Mouse (Mus musculus): ENCODE results near the gene Wdr26.

The Wdr26 gene

DNA sequence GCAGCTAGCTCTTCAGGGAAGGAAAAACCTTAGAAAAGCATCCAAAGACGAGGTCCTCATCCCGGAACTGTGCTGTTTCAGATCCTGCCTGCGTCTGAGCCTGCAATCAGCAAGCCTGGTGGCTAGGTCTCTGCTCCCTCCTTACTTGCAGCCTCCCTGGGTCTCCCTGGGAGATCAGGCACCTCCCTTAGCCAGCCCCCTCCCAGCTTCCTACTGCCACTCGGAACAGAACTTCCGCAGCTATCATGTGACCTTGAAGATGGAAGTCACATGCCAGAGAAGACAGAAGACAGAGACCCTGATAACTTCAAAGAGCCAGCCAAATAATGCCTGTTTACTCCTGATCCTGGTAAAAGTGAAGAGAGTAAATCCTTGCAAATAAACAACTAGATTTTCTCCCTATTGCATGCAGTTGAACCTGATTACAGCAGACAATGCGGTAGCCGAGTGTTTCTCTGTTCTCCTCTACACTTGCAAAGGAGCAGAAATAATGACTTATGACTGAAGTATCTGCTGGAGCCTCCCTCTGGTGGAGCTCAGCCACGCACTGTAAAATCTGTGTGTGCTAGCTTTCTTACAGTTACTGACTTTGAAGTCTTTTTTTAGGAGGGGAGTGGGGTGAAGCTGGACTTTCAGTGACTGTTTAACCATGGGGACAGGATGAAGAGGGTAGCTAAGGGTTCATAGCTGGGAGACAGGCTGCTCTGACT lies 22.7 kb upstream of the Wdr26 start:
- DNase-seq = no peak

DNA sequence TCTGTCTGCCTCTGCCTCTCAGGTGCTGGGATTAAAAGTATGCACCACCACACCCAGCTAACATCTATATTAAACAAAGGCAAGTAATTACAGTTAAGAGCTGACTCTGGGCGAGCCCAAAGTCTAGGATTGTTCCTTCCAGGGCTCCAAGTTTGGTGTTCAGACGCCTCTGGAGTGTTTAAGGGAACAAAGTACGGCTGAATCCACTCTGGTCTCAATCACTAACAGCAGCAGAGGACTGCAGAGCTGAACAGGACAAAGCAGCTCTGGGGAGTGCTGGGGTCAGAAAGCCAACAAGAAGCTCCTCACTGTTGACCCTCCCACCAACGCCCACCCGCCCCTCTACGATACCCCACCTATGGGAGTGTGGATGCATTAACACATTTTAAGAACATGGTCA lies 21.9 kb upstream of the Wdr26 start:
- DNase-seq = no peak

DNA sequence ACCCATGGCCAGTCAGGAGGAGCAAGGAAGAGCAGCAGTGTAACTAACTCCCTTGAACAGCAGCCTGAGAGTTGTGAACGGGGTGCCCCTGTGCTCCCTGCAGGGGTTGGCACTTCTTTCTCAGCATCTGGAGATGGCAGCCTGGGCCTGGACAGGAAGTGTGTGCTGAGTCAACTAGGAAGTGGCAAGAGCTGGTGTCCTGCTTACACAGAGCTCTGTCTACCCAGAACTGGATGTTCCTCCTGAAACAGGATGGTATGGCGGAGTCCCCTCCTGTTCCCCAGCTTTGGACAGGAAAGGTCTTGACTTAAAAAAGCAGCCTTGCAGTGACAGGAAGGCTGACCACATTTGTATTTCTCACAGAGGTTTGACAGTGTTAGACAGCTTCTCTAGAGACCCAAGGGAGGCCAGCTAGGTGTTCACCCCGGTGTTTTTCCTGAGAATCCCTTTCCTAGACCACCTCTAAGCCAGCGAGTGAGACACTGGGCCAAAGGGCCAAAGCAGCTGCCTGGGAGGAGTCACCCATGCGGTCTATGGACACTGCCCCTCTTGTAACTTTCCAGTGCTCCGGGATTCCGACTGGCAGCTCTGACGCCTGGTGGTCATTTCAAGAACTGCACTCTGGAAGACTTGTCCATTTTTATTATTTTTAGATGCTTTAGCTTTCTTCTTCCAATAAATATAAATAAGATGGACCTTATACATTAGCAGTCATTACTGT lies 20.7 kb upstream of the Wdr26 start:
- DNase-seq = peak; percentile 46 to 77

DNA sequence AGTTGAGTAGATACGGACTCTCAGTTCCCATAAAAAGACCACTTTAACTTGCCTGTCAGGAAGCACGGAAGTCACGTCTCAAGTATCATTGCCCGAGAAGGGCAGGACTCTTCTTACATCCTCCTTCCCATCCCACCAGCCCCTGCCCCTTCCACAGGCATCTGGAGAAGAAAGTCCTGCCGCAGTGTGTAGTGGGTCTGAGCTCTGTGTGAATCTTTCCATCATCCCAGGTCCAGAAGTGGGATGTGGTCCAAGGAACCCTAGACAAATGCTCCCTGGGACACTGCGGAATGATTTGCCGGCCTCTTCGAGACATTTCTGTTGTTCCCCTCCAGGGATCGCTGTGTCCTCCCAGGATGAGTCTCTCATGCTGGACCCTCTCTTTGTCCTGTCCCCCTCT lies 20.0 kb upstream of the Wdr26 start:
- no peak for DNase-seq

DNA sequence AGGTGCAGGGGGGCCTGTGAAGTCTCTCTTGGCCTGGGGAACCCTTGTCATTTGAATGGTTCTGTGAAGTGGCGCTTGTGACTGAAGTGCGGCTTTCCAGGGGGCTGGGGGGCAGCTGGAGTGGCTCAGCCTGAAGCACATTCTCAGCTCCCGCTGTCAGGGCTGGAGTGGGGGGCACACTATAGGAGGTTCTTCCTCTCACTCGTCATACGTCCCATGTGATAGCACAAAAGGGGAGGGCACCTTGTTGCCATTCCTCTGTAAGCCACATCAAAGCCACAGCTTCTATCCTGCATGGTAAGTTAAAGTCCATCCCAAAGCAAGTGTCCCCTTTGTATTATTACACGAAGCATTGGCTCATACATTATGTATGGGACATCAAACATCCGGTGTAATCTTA lies 19.5 kb upstream of the Wdr26 start:
- DNase-seq = no peak

DNA sequence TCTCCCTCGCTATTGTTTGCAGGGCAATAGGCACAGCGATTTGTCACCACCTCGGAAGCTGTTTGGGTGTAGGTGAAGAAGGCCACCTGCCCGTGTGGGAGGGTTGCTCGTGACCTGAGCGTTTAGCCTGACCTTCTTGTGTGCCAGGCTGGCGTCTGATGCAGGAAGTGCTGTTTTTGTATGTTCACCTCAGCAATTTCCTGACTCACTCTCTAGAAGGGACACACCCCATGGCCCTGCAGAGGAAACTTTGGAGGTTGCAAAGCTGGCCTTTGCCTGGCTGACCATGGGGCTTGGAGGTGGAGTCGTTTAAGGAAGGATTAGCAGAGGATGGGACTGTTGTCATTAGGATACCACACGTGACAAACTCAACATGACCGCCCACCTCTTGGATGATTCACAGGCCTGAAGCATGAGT lies 18.9 kb upstream of the Wdr26 start:
- DNase-seq = peak in 1 of 2 experiments; percentile 56

DNA sequence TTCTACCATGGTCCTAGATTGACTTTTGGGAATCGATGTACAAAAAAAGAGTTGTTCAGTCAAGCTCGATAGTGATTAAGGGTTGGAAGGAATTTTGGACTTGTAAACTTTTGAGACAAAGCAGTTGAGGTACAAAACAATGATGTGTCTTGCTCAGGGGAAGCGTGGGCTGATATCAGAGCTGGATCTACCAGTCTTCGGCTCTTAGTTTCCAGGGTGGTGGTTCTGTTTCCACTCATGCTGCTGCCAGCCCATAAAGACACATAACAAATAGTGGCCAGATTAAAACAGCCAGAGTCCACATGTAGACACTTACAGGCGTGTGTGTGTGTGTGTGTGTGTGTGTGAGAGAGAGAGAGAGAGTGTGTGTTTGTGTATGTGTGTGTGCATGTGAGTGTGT lies 17.2 kb upstream of the Wdr26 start:
- no peak for DNase-seq

DNA sequence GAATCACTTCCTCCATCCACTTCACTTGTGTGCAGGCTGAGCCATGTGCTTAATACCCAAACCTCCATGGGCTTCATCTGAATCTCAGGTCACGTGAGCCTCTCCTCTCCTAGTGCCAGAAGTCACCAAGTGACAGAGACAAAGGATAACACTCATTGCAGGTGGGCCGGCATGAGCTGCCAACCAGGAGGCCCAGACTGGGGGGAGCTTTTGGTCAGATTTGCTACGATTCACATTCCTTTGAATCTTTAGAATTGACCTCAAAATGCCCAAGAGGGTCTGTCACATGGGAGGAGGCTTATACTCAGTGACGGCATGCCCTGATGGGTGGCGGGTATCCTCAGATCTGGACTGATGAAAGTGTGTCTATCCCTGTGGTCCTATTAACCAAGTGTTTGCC lies 16.8 kb upstream of the Wdr26 start:
- DNase-seq = no peak

DNA sequence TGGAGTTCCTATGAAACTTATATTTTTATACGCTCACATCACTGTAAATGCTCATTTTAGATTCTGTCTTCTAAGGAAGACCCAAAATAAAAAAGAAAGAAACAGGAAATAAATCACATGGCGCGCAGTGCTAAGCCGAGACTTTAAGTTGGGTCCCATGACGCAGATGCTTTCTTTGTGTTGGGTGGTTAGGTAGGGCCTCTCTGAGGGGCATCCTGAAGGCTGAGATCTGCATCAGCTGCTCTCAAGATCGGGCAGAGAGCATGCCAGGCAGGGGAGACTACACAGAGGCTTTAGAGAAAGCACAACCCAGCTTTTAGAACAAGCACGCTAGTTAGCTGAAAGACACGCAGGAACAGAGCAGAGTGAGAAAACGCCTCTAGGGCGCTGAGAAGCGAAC lies 16.0 kb upstream of the Wdr26 start:
- DNase-seq = no peak

DNA sequence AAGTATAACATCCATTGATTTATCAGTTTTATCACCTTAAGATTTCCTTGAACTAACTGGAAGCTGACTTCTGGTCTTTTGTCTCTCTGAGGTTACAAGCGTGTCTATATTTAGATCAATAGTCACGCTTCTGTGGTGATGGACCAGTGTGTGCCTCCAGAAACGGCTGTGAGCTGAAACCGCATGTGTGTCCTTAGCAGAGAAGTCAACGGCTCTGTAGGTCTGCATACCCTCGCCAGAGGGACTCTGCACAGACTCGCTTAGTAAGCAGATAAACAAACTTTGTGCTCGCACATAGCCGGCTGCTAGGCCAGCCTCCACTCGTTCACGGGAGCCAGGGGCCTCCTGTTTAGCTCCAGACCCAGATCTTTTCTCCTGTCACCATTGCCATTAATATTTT lies 15.0 kb upstream of the Wdr26 start:
- DNase-seq = no peak

DNA sequence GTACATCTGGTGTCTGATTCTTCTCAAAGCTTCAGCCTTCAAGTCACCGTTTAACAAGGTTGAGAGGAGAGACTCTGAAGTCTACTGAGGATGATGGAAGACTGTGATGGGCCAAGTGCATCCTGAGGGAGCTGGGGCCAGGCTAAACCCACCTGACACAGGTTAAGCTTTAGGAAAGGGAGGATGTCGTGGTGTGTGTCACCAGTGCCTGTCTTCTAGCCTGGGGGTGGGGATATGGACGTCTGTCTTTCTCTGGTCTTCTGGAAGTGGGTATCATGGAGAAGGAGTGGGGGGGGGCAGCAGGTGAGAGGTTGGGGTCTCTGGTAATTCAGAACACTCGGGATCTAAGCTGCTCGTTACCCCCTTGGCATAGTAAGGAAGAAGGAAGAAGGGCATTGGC lies 13.5 kb upstream of the Wdr26 start:
- DNase-seq = no peak

DNA sequence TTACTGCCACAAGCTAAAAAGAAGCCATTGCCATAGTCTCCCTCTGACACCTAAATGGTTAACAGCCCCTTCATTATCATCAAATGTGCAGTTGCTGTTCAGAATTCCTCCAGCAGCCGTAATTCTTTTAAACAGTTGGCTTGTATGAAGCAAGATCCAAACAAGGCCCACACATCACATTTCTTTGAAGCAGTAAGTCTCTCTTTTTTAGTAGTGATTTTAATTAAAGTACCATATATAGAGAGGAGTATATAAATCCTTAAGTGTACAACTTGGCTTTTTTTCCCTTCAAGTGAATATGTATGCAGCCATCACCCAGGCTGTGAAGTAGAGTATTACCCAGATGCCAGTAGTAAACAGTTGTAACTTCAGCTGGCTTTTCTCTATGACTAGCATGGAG lies 10.2 kb upstream of the Wdr26 start:
- no peak for DNase-seq

DNA sequence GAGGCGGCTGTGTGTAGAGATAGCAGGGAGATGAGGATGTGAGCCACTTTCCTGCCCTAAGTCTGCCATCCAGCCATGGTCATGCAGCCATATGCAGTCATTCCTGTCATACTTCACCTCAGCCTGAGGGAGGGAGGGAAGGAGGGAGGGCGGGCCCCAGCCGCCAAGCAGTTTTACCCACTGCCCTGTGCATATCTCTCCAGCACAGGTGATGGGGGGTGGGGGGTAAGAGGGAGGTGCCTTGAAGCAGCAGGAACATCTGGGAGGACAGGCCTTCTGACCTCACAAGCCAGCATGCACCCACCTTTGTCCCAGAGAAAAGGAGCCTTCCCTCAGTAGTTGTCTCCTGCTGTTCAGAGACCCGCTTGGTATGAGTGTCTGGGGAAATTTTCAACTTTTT lies 4.5 kb upstream of the Wdr26 start:
- no peak for DNase-seq

DNA sequence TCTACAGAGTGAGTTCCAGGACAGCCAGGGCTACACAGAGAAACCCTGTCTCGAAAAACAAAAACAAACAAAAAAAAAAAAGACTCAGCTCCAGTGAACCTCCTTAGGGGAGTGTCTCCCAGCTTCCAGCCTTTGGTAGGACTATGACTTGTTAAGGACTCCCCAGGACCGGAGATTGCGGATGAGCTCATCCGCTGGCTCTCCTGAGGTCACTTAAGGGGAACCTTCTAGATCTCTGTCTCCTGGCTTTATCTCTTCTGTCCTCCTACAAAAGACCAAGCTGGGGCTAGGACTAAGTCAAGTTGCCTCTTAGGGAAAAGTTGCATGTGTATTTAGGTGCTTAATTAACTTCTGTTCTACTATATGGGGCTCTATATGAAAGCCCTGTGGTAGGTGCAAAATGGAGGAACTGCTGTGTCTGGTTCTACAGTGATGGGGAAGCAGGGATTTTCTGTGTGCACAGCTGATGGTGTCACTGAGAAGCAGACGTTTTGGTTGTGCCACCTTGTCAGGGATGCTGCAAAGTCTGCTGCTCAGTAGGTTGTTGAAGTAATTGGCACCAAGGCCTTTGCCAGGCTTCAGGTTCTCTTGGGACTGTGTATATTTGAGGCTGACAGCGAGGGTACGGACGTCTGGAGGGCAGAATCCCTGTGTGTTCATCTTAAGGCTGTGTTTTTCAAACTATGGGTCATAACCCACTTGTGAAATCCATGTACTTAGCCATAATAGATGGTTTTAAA lies 2.7 kb upstream of the Wdr26 start:
- no peak for DNase-seq

DNA sequence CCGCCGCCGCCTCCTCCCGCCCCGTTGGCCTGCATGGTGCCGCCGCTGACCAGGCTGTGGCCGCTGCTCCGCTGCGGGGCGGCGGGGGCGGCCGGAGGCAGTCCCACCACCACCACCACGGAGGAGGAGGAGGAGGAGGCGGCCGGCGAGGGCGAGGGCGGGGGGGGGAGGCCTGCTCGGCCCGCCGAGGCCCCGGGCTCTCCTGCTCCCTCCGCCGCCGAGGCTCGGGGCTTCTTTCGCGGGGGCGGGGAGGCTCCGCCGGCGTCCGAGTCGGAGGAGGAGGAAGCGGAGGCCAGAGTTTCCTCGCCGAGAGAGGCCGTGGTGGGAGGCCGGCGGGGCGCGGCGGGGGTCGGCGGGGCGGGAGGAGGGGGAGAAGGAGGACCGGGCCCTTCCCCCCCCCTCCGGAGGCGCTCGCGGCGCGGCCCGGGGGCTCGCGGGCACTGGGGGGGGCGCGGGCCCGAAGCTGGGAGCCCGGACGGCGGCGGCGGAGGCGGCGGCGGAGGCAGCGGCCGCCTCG lies 340 bp downstream of the Wdr26 start:
- no peak for DNase-seq

DNA sequence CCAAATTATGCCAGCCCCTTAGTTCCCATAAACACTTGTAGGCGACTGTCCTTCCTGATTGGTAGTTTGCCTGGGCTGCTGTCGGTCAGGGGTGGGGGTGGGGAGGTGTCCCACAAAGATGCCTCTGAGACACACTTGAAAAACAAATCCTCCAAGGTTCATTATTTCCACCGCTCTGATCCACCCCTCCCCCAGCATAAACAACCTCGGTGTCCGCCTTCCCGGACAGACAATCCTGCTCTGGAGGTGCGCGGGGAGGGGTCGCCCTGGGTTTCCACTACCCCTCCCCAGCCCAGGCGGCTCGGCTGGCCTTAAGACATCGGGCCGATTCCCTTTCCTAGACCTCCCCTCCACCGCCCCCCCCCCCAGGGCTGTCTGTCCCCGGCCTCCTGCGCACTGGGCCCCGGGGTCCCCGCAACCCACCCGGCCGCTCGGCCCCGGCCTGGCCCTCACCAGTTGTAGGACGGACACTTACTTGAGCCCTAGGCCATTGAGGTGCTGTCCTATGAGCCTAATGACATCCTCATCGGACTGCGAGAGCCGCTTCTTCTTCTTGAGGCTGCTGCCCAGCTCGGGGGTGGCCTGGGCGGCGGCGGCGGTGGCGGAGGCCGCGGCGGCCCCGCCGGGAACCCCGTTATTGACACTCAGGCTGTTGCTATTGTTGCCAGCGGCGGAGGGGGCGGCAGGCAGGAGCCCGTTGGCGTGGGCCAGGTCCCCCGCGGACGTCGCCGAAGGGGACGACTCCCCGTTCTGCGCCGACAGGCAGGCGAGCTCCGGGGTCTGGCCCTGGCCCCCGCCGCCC lies 999 bp downstream of the Wdr26 start:
- DNase-seq = peak; percentile 33 to 40

DNA sequence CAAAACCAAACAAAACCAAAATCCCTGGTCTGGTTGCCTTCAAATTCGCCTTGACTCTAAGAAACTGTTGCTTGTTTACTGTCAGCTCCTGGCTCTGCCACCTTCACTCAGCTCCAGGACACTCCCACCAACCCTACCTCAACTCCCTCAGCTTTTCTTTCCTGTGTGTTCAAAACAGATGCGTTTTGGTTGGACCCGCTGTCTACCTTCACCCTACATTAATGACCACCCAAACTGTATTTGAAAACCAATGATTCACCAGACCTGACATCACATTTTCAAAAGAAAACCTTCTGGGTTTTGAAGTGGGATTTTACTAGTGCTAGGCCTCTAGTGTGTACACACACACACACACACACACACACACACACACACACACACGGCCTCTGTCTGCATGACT lies 1.7 kb downstream of the Wdr26 start:
- no peak for DNase-seq

DNA sequence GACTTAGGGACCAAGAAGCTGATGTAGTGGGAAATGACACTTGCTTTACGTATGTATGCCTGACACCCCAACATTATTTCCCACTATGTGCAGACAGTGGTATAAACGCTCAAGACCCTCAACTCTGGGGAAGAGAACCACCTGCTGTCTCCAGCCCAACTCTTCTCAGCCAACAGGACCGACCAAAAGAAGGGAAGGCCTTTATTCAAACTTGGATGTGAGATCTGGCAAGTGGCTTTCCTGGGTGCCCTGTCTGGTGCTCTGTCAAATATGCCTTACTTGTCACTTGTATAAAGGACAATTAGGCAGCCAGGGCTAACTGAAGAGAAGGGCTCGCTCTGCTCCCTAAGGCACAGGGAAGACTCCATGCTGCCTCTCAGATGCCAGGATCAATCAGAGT lies 12.4 kb downstream of the Wdr26 start:
- no peak for DNase-seq

DNA sequence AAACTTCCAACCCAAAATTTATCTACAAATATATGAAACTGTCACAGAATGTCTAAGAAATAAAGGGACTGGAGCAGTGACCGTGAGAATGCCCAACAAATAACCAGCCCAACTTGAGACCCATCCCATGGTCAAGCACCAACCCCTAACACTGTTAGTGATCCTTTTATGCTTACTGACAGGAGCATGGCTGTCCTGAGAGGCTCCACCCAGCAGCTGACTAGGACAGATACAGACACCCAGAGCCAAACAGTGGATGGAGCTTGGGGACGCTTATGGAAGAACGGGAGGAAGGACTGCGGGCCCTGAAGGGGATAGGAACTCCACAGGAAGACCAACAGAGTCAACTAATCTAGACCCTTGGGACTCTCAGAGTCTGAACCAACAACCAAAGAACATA lies 22.9 kb downstream of the Wdr26 start:
- DNase-seq = no peak

DNA sequence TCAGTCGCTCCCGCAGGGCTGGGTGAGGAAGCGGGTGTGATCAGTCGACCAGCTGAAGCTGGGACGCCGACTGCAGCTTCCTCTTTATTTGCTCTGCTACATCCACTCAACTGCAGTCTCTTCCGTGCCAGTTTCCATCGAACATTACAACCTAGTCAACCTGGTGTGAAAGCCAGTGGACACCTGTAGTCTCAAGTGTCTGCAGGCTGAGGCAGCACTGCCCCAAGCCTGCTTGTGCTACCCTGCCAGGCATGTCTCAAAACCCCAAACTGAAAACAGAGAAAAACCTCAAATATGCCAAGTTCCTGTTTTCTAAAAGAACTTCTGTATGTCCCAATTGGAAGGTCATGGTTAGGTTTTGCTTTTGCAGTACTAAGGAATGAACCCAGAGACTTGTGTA lies 41.6 kb downstream of the Wdr26 start:
- peak; percentile 46 to 48 for DNase-seq

DNA sequence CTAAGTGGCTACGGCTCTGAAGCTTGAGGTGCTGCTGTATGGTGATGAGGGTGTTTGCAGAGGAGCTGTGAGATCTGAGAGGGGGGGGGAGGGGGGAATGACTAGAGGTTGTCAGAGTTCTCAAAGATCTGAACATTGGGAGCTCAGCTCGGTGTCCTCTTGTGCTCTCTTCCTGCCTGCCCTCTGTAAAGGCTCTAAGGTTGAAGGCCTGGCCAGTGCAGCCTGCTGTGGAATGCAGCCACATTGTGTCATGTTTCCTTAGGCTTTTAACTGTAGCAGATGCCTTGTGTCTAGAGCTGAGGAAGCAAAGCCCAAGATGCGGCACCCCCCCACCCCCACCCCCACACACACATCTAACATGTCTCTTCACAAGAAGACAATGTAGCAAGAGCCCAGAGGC lies 43.4 kb downstream of the Wdr26 start:
- no peak for DNase-seq

DNA sequence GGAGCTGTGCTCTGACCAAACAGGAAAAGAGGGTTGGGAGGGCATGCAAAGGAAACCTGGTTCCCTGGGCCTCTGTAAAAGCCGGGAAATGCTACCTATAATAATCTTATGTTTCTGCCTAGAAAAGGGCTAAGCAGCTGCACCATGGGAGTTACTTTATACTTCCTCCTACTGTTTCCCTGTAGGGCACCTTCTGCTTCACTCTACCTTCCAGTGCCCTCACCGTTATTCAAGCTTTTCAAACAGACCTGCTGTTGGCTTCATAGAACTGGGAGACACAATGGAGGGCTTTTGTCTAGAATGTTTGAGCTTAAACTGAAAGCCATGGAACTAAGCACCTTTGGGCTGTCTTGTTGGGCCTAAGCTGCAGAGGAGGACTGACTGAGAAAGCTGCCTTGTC lies 44.0 kb downstream of the Wdr26 start:
- DNase-seq = no peak

DNA sequence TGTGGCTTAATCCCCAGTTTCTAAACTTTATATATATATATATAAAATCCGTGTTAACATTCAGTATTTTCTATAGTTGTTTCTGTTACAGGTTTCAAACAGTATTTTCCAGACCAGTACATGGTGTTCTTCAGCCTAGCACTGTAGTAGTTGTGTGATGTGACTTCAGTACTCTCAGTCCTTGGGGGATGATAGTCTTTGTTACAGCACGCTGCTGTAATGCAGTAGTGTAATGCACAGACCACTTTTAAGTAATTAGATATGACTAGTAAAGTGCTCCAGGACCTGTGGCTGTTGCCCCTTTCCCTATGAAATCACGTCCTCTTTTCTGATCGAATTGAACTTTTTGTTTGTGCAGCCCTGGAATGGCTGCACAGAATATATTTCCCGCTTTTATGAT lies 60.3 kb downstream of the Wdr26 start:
- DNase-seq = no peak

Data from spleen, adult 18-20 months (tissue).